Mouse (Mus musculus) cerebellum, adult 9-11 months (tissue): ENCODE data around the gene Gm21788.
"Not testable (repeated sequence)": the region's sequence is repeated elsewhere in the genome, so short reads cannot be mapped to it uniquely, and the experiment has no call there.

Source experiments
- DNase-seq: peaks from one replicate; pipeline ENCODE4 v3.0.0; 2022

Gene Gm21788

DNA sequence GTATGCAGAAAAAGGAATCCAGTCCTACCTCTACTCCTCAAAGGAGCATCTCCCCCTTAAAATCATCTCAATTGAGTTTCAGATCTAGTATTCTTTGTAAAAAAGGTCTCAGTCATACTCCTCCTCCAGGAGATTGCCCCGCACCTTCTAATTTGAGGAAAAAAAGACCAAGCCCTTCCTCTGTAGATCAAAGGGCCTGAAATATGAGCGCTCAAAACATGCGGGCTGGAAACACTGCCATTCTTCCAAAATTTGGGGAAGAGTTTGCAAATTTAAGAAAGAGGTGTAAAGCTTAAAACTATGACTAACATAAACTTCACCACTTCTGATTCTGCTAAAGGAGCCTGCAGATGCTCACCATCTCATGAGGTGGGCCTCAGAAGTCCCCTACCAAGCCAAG, at the start of gene Gm21788:
Gene Gm21788, plus strand, starts transcription at position 301 of the 400 bp plus-strand sequence.
- DNase-seq = not testable (repeated sequence)
